Mouse (Mus musculus) kidney, adult 2 months (tissue): ENCODE data around the gene Ntsr2. TPM values are rescaled to one million over a fixed set of nuclear protein-coding genes. Genes with fewer than 3 reads are reported as not detected.
A peak's percentile ranks its signal among the peaks of the same experiment; 100 is the strongest.

Experiments
- DNase-seq: peaks from one replicate; pipeline ENCODE4 v3.0.0; 2021
- H3K27ac ChIP-seq: fragments of 200-500 bp; 2 replicates; pipeline ENCODE4 v1.5.1; 2012; ENCODE audit warnings: low read depth, low read length, control low read depth, inconsistent platforms; ENCODE audit not compliant: insufficient read depth
- H3K27me3 ChIP-seq: fragments of 200-500 bp; replicated peaks from 2 replicates; pipeline ENCODE4 v1.6.1; 2012; ENCODE audit warnings: mild to moderate bottlenecking, moderate library complexity, low read length, inconsistent platforms; ENCODE audit not compliant: control insufficient read depth, insufficient read depth
- H3K36me3 ChIP-seq: fragments of 200-500 bp; 2 replicates; pipeline ENCODE4 v1.6.1; 2012; ENCODE audit warnings: mild to moderate bottlenecking, moderate library complexity, low read length, inconsistent platforms; ENCODE audit not compliant: control insufficient read depth, insufficient read depth
- H3K4me1 ChIP-seq: fragments of 200-500 bp; 2 replicates; pipeline ENCODE4 v1.6.1; 2011; ENCODE audit warnings: low read length; ENCODE audit not compliant: control insufficient read depth, insufficient read depth
- H3K4me3 ChIP-seq: fragments of 200-500 bp; 2 replicates; pipeline ENCODE4 v1.5.1; 2011; ENCODE audit warnings: mild to moderate bottlenecking, low read depth, low read length, control low read depth; ENCODE audit not compliant: insufficient read depth
- CTCF ChIP-seq: fragments of 200-500 bp; conservative IDR thresholded peaks from 2 replicates; pipeline ENCODE4 v1.5.1; 2011; ENCODE audit warnings: low read depth, mild to moderate bottlenecking, control low read depth, low read length, moderate library complexity, mixed read lengths; ENCODE audit not compliant: insufficient read depth, insufficient read length
- POLR2A ChIP-seq: fragments of 200-500 bp; IDR thresholded peaks from one replicate; pipeline ENCODE4 v1.6.1; 2011; ENCODE audit warnings: low read depth, low read length, control low read depth
- WGBS: fragments of 180-500 bp; shearing (Covaris S2); methylation state at CpG from one replicate; pipeline ENCODE4 v1.1.7; 2018; 5-methylcytosine and 5-hydroxymethylcytosine counted together
- polyA plus RNA-seq: library from polyadenylated mRNA; depleted of rRNA; stranded (reverse); fragments of >200 nt; gene quantifications from 2 replicates; pipeline ENCODE4 v1.2.3, GENCODE M21; 2012; rRNA removed

The Ntsr2 gene
- 0.27 and 0.30 TPM in 2 replicates for polyA plus RNA-seq

- Histone ChIP-seq H3K27ac (no peak within 1 kb of the TSS), H3K36me3 (no peaks in the 10 kb centered on the region), H3K4me1 (no peaks in the 10 kb centered on the region), H3K4me3 (no peak within 1 kb of the TSS), H3K27me3 (no peaks in the 10 kb centered on the region)
- DNase-seq = peak; percentile 89
- WGBS = 5% methylated on average over 58 of the region's 58 CpGs
- TF ChIP-seq POLR2A (no peak), CTCF (no peak)
Observed at GRCm38 (mm10) chr12:16653332-16654093, at the start of gene Ntsr2. Gene Ntsr2, plus strand, starts transcription at chr12:16653382.

GRCm38 (mm10) chr12:16605624-16606023, 47.6 kb upstream of the Ntsr2 start:
- Histone ChIP-seq H3K36me3 (no peaks in the 10 kb centered on the region), H3K27ac (no peak overlapping the region), H3K4me1 (no peaks in the 10 kb centered on the region), H3K4me3 (no peak overlapping the region), H3K27me3 (no peaks in the 10 kb centered on the region)
- TF ChIP-seq POLR2A (no peak), CTCF (no peak)
- 79% methylated on average over 5 of the region's 5 CpGs for WGBS
- DNase-seq = no peak

GRCm38 (mm10) chr12:16610936-16611335, 42.2 kb upstream of the Ntsr2 start, which contains the start of gene Lpin1:
Gene Lpin1, minus strand, starts transcription at chr12:16610966.
- Histone ChIP-seq H3K27me3 (no peaks in the 10 kb centered on the region), H3K4me1 (no peaks in the 10 kb centered on the region), H3K4me3 (no peak within 1 kb of the TSS), H3K27ac (no peak within 1 kb of the TSS), H3K36me3 (no peaks in the 10 kb centered on the region)
- no peak for DNase-seq
- 63% methylated on average over 2 of the region's 2 CpGs for WGBS
- no peak for TF ChIP-seq POLR2A
- TF ChIP-seq CTCF = no peak

GRCm38 (mm10) chr12:16614556-16614955, 38.6 kb upstream of the Ntsr2 start:
- Histone ChIP-seq H3K27ac (no peak overlapping the region), H3K4me3 (no peak overlapping the region), H3K27me3 (no peaks in the 10 kb centered on the region), H3K36me3 (no peaks in the 10 kb centered on the region), H3K4me1 (peaks cover 14% of the 10 kb centered on the region)
- WGBS = 58% methylated on average over 3 of the region's 3 CpGs
- no peak for TF ChIP-seq POLR2A
- TF ChIP-seq CTCF = no peak
- DNase-seq = no peak

GRCm38 (mm10) chr12:16615738-16616137, 37.4 kb upstream of the Ntsr2 start:
- Histone ChIP-seq H3K4me3 (no peak overlapping the region), H3K4me1 (peaks cover 16% of the 10 kb centered on the region), H3K27me3 (no peaks in the 10 kb centered on the region), H3K36me3 (no peaks in the 10 kb centered on the region), H3K27ac (no peak overlapping the region)
- no peak for TF ChIP-seq POLR2A
- no peak for TF ChIP-seq CTCF
- 96% methylated on average over 2 of the region's 2 CpGs for WGBS
- no peak for DNase-seq

- DNase-seq = peak; percentile 97
- no peak overlapping the region for H3K4me3 ChIP-seq
- H3K4me1 ChIP-seq = peaks cover 16% of the 10 kb centered on the region
- TF ChIP-seq POLR2A = no peak
- no peak for TF ChIP-seq CTCF
- H3K27me3 ChIP-seq = no peaks in the 10 kb centered on the region
- no peaks in the 10 kb centered on the region for H3K36me3 ChIP-seq
- H3K27ac ChIP-seq = peak overlapping the region; percentile 79
- 6% methylated on average over 12 of the region's 12 CpGs for WGBS
Observed at GRCm38 (mm10) chr12:16618512-16619274, 34.5 kb upstream of the Ntsr2 start.

GRCm38 (mm10) chr12:16619453-16619852, 33.7 kb upstream of the Ntsr2 start:
- Histone ChIP-seq H3K4me3 (no peak overlapping the region), H3K4me1 (peaks cover 16% of the 10 kb centered on the region), H3K27ac (no peak overlapping the region), H3K27me3 (no peaks in the 10 kb centered on the region), H3K36me3 (no peaks in the 10 kb centered on the region)
- TF ChIP-seq POLR2A = no peak
- no peak for TF ChIP-seq CTCF
- DNase-seq = no peak
- 83% methylated on average over 6 of the region's 6 CpGs for WGBS
